Mouse (Mus musculus) midbrain, embryonic 16.5 days (tissue): Measurements from ENCODE around the gene 4930518I15Rik. TPM values are rescaled to one million over a fixed set of nuclear protein-coding genes. Genes with fewer than 3 reads are reported as not detected.
"Not testable (repeated sequence)": the region's sequence is repeated elsewhere in the genome, so short reads cannot be mapped to it uniquely, and the experiment has no call there.

Experiments used
- ATAC-seq: fragments of 200-750 bp; cut with Nextera tagmentation; 2 replicates; pipeline ENCODE4 v1.8.0; 2017; ENCODE audit warnings: moderate TSS enrichment
- H3K27ac ChIP-seq: fragments of 300-500 bp; sonication (generic); 2 replicates; pipeline ENCODE4 v1.5.1; 2014; ENCODE audit warnings: mild to moderate bottlenecking, low read length, mixed read lengths
- H3K27me3 ChIP-seq: fragments of 300-500 bp; sonication (generic); 2 replicates; pipeline ENCODE4 v1.6.1; 2014; ENCODE audit warnings: low read depth, low read length, mixed read lengths; ENCODE audit not compliant: control insufficient read depth, insufficient read depth
- H3K36me3 ChIP-seq: fragments of 300-500 bp; sonication (generic); 2 replicates; pipeline ENCODE4 v1.6.1; 2014; ENCODE audit warnings: mild to moderate bottlenecking, low read length, moderate library complexity, mixed read lengths; ENCODE audit not compliant: control insufficient read depth, insufficient read depth
- H3K4me1 ChIP-seq: fragments of 300-500 bp; sonication (generic); 2 replicates; pipeline ENCODE4 v1.6.1; 2014; ENCODE audit warnings: mild to moderate bottlenecking, low read length, mixed read lengths; ENCODE audit not compliant: control insufficient read depth, insufficient read depth
- H3K4me2 ChIP-seq: fragments of 300-500 bp; sonication (generic); 2 replicates; pipeline ENCODE4 v1.6.1; 2014; ENCODE audit warnings: mild to moderate bottlenecking, low read length, mixed read lengths
- H3K4me3 ChIP-seq: fragments of 300-500 bp; sonication (generic); 2 replicates; pipeline ENCODE4 v1.5.1; 2014; ENCODE audit warnings: low read depth, mild to moderate bottlenecking, low read length, moderate library complexity, mixed read lengths
- H3K9ac ChIP-seq: fragments of 300-500 bp; sonication (generic); 2 replicates; pipeline ENCODE4 v1.6.1; 2014; ENCODE audit warnings: low read depth, low read length, mixed read lengths
- H3K9me3 ChIP-seq: fragments of 300-500 bp; sonication (generic); replicated peaks from 2 replicates; pipeline ENCODE4 v1.6.1; 2014; ENCODE audit warnings: mild to moderate bottlenecking, low read length, mixed read lengths; ENCODE audit not compliant: control insufficient read depth, poor library complexity, severe bottlenecking
- WGBS: fragments of 180-500 bp; shearing (Covaris S2); extraction: QIAGEN DNeasy Blood & Tissue Kit; methylation state at CpG from one replicate; pipeline ENCODE4 v1.1.7; 2014; 5-methylcytosine and 5-hydroxymethylcytosine counted together
- polyA plus RNA-seq: library from polyadenylated mRNA; unstranded; fragments of >200 nt; fragmentation: Nextera tagmentation; extraction: Ambion mirVana; gene quantifications from 2 replicates; pipeline ENCODE4 v1.2.1, GENCODE M21; 2015

Gene 4930518I15Rik
- polyA plus RNA-seq, 1 experiment from 2014 or later: 10.2 TPM

DNA sequence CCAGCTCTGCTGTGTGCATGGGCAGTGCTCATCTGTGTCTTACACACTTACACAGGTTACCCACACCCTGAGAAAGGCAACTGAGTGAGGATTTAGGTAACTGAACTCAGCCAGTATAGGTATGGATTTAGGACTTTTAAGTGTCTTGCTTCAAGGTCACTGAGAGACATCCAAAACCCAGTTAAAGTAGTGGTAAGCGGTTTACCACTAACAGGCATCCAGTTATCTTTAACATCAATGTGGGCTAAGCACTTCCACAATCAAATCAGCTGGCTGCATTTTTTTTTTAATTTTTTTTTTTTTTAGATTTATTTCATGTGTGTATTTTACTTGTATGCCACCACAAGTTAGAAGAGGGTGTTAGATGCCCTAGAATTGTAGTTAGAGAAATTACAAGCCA, 1.4 kb downstream of the 4930518I15Rik start:
- no peak for ATAC-seq
- no peaks in the 10 kb centered on the region for H3K9me3 ChIP-seq
- WGBS: 96% methylated on average over 1 of the region's 1 CpGs
- H3K27ac ChIP-seq: no peak overlapping the region
- no peak overlapping the region for H3K9ac ChIP-seq
- H3K36me3 ChIP-seq: peaks cover 7% of the 10 kb centered on the region
- no peak overlapping the region for H3K4me3 ChIP-seq
- H3K27me3 ChIP-seq: no peaks in the 10 kb centered on the region
- peaks cover 11% of the 10 kb centered on the region for H3K4me1 ChIP-seq
- H3K4me2 ChIP-seq: no peak overlapping the region

DNA sequence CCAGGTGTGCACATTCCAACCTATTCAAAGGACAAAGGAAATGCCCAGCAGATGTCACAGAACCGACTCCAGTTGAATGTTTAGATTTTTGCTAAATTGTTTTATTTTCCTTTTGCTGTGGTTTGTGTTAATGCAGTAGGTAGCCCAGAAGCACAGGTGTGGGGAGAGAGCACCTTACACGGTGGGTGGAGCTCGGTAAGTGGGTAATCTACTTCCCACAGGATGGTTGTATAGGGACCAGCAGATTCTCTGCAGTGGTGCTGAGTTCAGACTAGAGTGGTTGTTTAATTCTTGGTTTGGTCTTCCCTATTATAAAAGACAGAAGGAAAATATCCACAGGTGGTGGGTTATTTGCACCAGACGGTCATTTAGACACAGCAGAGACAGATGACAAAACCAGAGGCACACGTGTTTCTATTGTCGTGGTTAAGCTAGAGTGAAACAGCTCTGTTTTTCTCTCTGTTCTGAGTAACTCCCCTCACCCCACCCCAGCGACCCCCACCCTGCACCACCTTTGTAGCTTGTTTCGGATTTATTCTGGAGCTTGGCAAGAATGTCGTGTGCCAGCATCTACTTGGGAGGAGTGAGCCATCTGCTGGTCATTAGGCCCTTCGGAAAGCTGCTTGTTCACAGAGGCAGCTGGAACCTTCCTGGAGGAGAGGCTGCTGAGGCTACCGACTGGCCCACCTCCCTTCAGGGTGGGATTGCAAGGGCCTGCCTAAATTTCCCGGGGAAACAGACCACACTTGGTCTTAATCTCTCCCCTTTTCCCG, 3.6 kb downstream of the 4930518I15Rik start:
- ATAC-seq, H3K27ac ChIP-seq, H3K36me3 ChIP-seq, H3K9me3 ChIP-seq, H3K4me2 ChIP-seq, H3K4me3 ChIP-seq, H3K4me1 ChIP-seq, H3K27me3 ChIP-seq, H3K9ac ChIP-seq: not testable (repeated sequence)
- 40% methylated on average over 13 of the region's 13 CpGs for WGBS

DNA sequence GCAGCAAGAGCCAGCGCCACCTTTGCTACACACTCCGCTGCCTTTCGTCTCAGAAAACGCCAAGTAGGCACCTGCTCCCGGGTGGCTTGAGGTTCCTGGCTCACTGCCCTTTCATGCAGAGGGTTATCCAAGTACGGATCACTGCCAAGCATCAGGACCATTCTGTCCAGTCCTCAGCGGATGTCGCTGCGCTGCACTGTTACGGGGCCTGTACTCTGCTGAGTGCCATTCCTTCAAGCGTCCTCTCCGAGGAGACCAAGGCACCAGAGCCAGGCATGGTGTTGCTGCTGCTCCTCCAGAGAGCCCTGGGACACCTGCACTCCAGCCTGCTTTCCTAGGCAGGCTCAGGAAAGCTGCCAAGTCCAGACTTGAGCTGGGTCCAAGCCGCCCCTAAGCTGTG, 4.2 kb downstream of the 4930518I15Rik start:
- not testable (repeated sequence) for ATAC-seq

DNA sequence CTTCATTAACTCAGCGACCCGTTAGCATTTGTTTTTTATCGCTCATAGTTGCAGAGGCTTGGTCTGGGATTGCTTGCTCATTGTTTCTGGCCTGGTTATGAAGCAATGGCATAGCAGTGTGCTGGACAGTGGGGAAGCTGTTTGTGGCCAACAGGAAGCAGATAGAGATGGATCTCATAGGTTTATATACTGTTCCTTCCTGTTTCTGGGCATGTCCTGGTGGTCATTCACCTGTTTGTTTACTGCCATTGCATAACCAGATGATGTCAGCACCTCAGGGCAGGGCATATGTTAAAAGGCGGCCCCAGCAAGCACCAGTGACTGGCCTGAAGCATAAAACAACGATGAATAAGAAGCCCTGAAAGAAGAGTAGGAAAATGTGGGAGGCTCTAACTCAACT, 7.2 kb downstream of the 4930518I15Rik start:
- H3K27ac ChIP-seq: no peak overlapping the region
- no peak overlapping the region for H3K4me3 ChIP-seq
- WGBS: 91% methylated on average over 5 of the region's 5 CpGs
- ATAC-seq: no peak
- no peaks in the 10 kb centered on the region for H3K27me3 ChIP-seq
- peaks cover 7% of the 10 kb centered on the region; the same call in 1 of the 2 replicates for H3K4me1 ChIP-seq
- H3K9me3 ChIP-seq: no peaks in the 10 kb centered on the region
- H3K9ac ChIP-seq: no peak overlapping the region
- H3K36me3 ChIP-seq: no peaks in the 10 kb centered on the region
- no peak overlapping the region for H3K4me2 ChIP-seq

More for the DNA sequence above, 4.2 kb downstream of the 4930518I15Rik start:
- not testable (repeated sequence) for H3K27me3 ChIP-seq, H3K4me2 ChIP-seq, H3K4me1 ChIP-seq, H3K4me3 ChIP-seq, H3K9ac ChIP-seq, H3K9me3 ChIP-seq, H3K27ac ChIP-seq, H3K36me3 ChIP-seq
- WGBS: 74% methylated on average over 8 of the region's 13 CpGs

DNA sequence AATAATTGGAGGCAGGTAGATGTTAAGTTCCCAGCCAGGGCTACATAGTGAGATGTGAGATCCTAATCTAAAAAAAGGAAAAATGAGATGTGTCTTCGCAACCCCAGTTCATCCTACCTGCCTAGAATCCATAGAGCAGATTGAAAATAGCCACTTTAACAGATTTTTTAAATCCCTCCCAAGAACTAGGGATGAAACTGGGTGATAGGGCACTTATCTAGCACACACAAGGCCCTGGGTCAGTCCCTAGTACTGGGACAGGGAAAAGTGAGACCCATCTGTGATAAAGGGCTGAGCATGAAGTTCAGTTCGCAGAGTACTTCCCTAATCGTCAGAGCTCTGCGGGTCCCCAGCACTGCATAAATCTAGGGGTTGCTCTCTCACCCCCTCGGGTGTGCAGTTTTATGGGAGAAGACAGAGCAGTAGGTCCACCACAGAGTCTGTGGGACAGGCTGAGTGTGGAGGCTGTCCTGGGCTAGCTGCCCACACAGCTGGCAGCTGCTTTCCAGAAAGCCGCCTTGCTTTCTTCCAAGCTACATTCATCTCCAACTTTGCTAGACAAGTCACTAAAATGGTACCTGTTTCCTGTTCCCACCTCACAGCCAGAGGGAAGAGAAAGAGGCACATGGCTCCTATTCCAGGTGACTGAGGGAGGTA, 9.1 kb downstream of the 4930518I15Rik start:
- H3K36me3 ChIP-seq: no peaks in the 10 kb centered on the region
- H3K27ac ChIP-seq: no peak overlapping the region
- WGBS: 89% methylated on average over 6 of the region's 6 CpGs
- H3K9ac ChIP-seq: no peak overlapping the region
- H3K4me2 ChIP-seq: no peak overlapping the region
- H3K27me3 ChIP-seq: no peaks in the 10 kb centered on the region
- H3K4me1 ChIP-seq: 0 out of 2 replicates have a peak, but pooled peaks cover 3% of the 10 kb centered on the region
- H3K4me3 ChIP-seq: no peak overlapping the region
- ATAC-seq: no peak
- no peaks in the 10 kb centered on the region for H3K9me3 ChIP-seq

DNA sequence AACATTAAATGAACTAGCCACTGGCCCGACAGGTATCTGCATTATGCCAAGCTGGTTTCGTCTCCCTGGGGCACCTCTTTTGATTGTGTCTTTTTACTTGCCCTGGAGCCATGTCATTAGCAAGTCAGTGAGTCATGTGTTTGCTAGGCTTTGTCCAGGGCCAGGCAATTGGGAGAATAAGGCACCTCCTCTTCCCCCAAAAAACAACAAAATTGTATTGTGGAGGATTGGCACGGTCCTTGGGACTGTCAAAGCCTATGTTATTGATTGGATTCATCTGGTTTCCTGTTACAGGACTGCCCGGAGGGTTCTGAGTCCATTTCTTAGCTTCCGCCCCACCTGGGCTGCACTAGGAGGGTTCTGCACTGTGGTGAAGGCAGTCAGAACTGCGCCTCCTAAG, 10.1 kb downstream of the 4930518I15Rik start:
- Histone ChIP-seq H3K4me1 (peaks cover 3% of the 10 kb centered on the region; the same call in 1 of the 2 replicates), H3K9me3 (no peaks in the 10 kb centered on the region), H3K36me3 (no peaks in the 10 kb centered on the region), H3K27ac (peak overlapping the region; percentile 6; the same call in 1 of the 2 replicates), H3K27me3 (no peaks in the 10 kb centered on the region), H3K4me2 (no peak overlapping the region), H3K4me3 (no peak overlapping the region), H3K9ac (no peak overlapping the region)
- WGBS: 57% methylated on average over 6 of the region's 6 CpGs
- ATAC-seq: no peak

DNA sequence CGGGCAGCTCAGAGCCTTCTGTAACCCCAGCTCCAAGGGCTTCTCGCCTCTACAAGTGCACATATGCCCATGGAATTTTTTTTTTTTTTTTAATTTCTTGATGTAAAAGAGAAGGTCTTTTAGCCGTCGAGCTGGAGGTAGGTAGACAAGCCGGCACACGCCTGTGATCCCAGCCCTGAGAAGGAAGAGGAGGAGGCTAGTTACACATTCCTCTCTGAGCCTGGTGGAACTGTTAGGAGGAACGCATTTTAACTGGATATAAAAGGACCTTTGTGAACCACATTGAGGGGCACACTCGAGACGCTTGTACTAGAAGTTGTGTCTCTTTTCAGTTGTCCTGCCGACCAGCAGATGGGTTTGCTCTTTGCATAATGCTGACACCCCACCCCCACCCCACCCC, 13.0 kb downstream of the 4930518I15Rik start:
- H3K4me1 ChIP-seq: peaks cover 27% of the 10 kb centered on the region
- no peak overlapping the region for H3K27ac ChIP-seq
- WGBS: 48% methylated on average over 10 of the region's 10 CpGs
- H3K9me3 ChIP-seq: no peaks in the 10 kb centered on the region
- H3K4me3 ChIP-seq: no peak overlapping the region
- H3K36me3 ChIP-seq: no peaks in the 10 kb centered on the region
- ATAC-seq: no peak
- no peak overlapping the region for H3K4me2 ChIP-seq
- no peak overlapping the region for H3K9ac ChIP-seq
- peaks cover 10% of the 10 kb centered on the region; the same call in 1 of the 2 replicates for H3K27me3 ChIP-seq

DNA sequence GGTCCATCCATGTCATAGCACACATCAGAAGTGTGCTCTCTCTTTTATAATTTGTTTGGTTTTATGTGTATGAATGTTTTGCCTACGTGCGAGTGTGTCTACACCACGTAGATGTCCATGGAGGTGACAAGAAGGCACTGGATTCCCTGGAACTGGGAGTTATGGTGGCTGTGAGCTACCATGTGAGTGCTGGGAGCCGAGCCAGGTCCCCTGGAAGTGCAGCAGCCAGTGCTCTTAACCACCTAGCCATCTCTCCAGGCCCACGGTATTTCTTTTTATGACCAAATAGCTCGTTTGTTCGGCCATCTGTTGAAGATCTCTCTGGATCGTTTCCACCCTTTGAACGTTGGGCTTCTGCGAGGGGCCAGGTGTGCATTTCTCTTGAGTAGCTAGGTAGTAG, 14.4 kb downstream of the 4930518I15Rik start:
- ATAC-seq: no peak
- no peaks in the 10 kb centered on the region for H3K36me3 ChIP-seq
- 81% methylated on average over 10 of the region's 10 CpGs for WGBS
- no peak overlapping the region for H3K9ac ChIP-seq
- no peaks in the 10 kb centered on the region for H3K9me3 ChIP-seq
- H3K27me3 ChIP-seq: peaks cover 10% of the 10 kb centered on the region; the same call in 1 of the 2 replicates
- H3K4me1 ChIP-seq: peaks cover 29% of the 10 kb centered on the region
- no peak overlapping the region for H3K27ac ChIP-seq
- H3K4me2 ChIP-seq: no peak overlapping the region
- H3K4me3 ChIP-seq: no peak overlapping the region

DNA sequence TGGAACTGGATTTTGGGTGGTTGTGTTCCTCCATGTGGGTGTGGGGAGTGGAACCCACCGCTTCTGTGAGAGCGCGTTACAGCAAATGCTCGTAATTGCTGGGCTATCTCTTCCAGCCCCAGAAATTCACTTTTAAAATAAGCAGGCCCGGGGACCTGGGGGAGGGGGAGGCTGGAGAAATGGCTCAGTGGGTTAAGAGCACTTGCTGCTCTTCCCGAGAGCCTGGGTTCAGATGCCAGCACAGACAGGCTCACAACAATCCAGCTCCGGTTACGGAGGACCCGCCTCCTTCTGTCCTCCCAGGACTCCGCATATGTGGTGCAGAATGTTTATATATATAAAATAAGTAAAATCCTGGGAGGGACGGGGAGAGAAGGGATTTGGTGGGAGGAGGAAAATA, 15.0 kb downstream of the 4930518I15Rik start:
- H3K9me3 ChIP-seq: no peaks in the 10 kb centered on the region
- peaks cover 10% of the 10 kb centered on the region; the same call in 1 of the 2 replicates for H3K27me3 ChIP-seq
- H3K4me3 ChIP-seq: no peak overlapping the region
- peak overlapping the region; percentile 10; the same call in 1 of the 2 replicates for H3K4me2 ChIP-seq
- H3K4me1 ChIP-seq: peaks cover 27% of the 10 kb centered on the region
- H3K9ac ChIP-seq: no peak overlapping the region
- 17% methylated on average over 11 of the region's 11 CpGs for WGBS
- no peaks in the 10 kb centered on the region for H3K36me3 ChIP-seq
- 0 out of 2 replicates have a peak overlapping the region, but pooled peaks have one; percentile 70 for H3K27ac ChIP-seq
- no peak for ATAC-seq
